Mouse (Mus musculus) liver, embryonic 14.5 days (tissue): Measurements from ENCODE around the gene H2afx.

Source experiments
- CTCF ChIP-seq: IDR thresholded peaks from 2 replicates; pipeline ENCODE4 v1.5.1; 2016; ENCODE audit warnings: antibody characterized with exemption, low read depth, control low read depth
- EP300 ChIP-seq: IDR thresholded peaks from 2 replicates; pipeline ENCODE4 v1.6.1; 2016; ENCODE audit warnings: antibody characterized with exemption, low read depth

DNA sequence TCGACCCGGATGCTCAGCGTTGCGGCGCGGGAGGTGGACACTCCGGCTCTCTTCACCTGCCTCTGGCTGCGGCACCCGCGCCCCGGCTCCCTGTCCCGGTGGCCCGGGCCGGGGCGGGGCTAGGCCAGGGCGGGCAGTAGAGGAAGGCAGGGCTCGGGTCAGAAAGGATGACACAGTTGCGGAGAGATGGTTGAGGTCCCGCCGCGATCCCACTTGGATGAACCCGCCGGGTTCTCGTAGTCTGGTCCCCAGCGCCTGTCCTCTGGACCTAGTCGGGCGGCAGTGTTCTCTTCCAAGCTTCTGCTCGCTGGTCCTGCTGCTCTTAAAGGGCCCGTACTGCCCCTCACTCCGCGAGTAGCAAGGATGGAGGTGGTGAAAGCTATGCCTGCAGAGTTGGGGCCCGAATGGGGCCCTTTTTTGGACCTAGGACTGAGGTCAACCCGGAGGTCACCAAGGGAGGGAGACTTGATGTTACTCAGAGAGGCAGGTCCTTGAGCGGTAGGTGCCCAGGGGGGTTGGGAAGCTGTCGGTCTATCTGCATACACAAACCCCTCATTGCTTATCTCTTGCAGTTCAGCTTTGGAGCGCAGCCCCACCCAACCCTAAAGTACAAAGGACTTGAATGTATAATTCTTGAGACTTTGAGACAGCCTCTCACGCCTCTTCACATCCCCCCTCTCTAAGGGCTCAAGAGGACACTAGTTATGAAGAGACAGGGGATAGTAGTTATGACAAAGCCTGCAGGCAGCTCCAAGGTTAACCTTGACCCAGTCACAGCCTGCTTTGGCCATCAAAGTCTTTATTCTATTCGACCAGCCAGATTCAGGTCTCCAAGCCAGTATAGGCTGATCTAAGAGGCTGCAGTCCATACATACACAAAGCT lies 46.2 kb upstream of the H2afx start, which contains the start of gene Abcg4:
- TF ChIP-seq EP300: peak; percentile 87
- TF ChIP-seq CTCF: no peak
